Mouse (Mus musculus) monocyte, adult 5-6 weeks (primary cell): ENCODE results near the gene Aup1. TPM values are rescaled to one million over a fixed set of nuclear protein-coding genes. Genes with fewer than 3 reads are reported as not detected.
A peak's percentile ranks its signal among the peaks of the same experiment; 100 is the strongest.

Experiments
- ATAC-seq: fragments of 153-309, 156-312 bp; replicated peaks from 2 replicates; pipeline ENCODE4 v1.8.0; 2017; ENCODE audit warnings: mild to moderate bottlenecking; ENCODE audit not compliant: low TSS enrichment, insufficient number of reproducible peaks, severe bottlenecking, poor library complexity, low FRiP score
- total RNA-seq: library from RNA; stranded (forward); fragments of 200-1000, 200-491, 200-594 nt; gene quantifications from 3 replicates; pipeline ENCODE4 v1.2.3, GENCODE M21; 2017

Gene Aup1
- 187 to 238 TPM (median 209 TPM) in 3 replicates for total RNA-seq

DNA sequence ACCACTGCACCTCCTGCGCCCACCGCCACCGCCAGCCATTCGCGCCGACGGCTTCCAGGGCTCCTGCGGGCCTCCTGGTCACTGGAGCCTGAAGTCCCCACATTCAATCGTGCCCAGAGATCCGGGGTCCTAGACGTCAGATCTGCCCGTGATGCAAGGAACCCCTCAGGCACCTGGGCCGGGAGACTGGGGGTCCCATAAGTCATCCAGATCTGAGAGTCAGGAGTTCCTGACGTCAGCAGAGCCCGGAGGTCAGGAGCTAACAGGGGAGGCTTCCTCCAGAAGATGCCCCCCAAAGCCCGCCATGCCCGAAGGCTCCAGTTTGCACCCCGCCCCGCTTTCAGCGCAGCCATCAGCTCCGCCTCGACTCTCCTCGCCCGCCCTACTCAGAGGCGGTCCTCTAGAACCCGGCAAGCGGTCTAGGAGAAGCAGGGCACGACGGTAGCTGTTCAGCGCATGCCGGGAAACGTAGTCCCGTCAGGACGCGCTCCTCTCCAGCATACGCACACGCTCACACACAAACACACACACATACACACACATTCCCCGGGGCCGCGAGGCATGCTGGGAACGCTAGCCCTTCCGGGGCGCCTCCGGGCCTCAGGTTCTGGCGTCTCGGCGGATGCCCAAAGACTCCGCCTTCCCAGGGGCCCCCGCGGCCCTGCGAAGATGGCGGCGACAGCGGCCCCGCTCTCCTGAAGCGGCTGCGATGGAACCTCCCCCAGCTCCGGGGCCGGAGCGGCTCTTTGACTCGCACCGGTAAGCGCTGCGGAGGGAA lies at the start of gene Aup1:
Aup1 (plus strand) TSS at position 448 of the 778 bp plus-strand sequence.
- ATAC-seq: peak; percentile 93

DNA sequence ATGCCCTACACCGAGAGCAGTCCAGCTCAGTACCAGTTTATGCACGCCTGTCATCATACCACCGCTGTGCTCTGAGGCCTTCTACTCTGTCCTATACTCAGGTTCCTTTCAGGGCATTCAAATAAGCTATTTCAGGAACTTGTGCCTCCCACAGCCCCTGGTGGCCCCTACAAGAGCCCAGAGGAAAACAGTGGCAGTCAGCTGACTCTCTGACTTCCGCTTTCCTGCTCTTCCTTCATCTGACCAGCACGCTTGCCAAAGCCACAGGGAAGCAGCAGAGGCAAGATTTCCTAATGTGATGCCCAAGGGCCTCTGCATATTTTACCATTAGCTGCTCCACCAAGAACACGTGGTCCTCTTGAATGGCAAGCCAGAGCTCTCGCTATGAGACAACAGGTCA lies 49.4 kb upstream of the Aup1 start:
- peak; percentile 86 for ATAC-seq

DNA sequence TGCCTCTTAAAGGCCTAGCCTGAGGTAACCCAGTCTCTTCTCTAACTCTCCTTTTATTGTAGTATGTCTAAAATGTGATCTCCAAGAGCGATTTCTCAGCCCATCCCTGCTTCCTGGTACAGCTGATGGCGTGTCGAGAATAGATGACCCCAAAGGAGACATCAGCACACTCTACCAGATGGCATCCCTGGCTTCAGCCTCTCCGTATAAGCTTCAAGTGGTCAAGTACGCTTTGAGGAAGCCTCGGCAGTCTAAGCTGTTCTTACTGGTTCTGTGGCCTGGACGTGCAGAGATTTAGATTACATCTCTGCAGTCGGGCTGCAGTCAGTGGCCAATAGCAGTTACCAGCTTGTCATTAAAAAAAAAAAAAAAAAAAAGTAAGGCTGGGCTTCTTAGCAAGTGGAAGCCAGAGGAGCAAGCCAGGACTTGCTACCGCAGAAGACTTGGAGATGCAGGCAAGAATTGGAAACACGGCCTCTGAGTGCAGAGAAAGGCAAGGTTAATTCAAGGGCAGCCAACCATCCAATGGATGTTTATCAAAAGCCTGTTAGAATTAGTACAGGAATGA lies 48.8 kb upstream of the Aup1 start:
- ATAC-seq: no peak

DNA sequence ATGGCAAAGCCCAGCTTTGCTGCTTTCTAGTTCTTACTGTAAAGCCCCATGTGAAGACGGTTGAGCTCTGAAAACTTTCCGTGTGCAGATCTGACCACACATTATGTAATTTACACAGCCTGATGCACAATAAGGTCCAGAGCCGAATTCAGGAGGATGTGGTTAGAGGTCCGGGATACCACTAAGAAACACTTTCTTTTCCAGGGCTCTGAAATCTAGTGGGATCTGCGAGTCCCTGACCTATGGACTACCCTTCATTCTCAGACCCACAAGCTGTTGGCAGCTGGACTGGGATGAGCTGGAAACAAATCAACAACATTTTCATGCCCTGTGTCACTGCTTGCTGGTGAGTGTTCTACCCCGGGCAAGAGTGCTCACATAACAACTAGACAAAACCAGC lies 48.2 kb upstream of the Aup1 start:
- no peak for ATAC-seq

DNA sequence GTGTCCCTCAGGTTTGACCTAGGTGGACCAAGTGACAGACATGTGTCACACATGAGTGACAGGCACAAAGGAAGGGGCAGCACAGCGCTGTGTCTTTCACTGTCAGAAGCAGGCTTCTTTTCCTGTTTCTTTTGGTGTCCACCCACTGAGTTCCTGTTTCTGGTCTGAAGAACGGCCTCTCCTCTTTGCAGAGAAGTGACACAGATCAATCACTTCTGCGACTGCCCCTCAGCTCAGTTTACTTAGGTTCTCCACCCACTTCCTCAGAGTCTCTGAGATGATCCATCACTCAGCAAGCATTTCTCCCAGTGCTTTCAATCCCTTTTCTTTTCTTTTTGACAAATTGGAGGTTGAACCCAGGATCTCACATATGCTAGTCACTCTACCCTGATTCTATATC lies 45.7 kb upstream of the Aup1 start:
- peak; percentile 41 for ATAC-seq

DNA sequence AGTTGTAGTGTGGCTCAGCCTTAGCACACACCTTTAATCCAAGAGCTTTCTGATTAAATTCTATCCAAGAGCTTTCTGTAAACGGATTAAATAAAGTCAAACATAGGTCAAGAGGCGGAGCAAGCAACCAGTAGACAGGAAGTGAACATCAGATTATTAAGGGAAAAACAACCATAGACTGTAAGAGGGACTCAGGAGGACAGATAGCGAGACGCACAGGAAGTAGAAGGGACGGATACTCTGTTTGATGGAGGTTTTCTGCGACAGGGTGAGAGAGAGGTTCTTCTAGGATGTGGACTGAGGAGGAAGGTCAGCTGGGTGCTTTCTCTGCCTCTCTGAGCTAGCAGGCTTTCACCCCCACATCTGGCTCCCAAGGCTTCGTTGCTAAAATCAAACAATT lies 44.3 kb upstream of the Aup1 start:
- 0 out of 2 replicates have a peak, but pooled peaks have one; percentile 18 for ATAC-seq

DNA sequence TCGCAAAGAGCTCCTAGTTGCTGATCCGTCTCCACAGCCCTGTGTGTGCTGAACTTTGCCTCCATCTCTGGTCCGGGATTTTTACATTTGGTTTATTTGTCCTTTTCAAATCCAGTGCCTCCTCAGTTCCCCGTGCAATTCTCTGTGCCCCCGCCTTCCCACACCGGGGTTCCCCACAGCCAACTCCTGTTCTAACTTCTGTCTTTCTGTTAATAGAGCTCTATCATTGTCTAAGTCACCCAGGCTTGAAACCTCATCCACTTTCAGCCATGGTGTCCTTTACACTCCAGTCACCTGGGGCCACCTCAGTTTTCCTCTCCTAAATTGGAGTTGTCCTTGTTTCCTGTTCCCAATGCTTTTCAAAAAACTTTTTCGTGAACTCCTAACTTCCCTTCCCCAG lies 43.1 kb upstream of the Aup1 start:
- no peak for ATAC-seq

DNA sequence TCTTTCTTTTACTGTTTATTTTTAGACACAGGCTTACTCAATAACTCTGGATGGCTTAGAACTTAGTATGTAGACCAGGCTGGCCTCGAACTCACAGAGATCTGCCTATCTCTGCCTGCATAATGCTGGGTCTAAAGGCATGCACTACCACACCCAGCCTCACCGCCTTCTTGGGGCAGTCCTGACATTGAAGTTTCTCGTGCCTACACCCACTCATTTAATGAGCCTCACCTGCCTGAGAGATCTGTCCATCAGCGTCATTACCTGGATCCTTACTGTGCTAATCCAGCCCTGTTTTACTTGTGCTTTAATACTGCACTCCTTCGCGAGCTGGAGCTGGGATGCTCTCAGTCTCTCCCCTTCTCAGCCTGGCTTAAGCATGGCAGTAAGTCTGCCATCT lies 42.6 kb upstream of the Aup1 start:
- ATAC-seq: no peak

DNA sequence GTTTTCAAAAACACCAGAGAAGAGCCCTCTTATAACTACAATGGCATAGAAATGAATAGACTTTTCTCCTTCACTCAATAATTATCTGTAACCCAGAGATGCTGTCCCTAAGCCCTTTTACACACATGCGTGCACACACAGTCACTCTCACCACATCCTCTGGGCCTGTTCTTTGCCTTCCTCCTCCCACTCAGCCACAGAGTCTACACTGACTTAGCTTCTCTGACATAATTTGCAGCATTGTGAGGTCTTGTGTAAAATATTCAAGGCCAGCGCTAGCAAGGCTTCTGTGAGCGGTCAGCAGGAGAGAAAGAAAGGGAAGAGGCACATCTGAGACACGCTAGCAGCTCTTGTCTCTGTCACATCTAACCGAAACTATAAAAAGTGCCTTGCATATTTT lies 40.9 kb upstream of the Aup1 start:
- peak; percentile 55; the same call in 1 of the 2 replicates for ATAC-seq

DNA sequence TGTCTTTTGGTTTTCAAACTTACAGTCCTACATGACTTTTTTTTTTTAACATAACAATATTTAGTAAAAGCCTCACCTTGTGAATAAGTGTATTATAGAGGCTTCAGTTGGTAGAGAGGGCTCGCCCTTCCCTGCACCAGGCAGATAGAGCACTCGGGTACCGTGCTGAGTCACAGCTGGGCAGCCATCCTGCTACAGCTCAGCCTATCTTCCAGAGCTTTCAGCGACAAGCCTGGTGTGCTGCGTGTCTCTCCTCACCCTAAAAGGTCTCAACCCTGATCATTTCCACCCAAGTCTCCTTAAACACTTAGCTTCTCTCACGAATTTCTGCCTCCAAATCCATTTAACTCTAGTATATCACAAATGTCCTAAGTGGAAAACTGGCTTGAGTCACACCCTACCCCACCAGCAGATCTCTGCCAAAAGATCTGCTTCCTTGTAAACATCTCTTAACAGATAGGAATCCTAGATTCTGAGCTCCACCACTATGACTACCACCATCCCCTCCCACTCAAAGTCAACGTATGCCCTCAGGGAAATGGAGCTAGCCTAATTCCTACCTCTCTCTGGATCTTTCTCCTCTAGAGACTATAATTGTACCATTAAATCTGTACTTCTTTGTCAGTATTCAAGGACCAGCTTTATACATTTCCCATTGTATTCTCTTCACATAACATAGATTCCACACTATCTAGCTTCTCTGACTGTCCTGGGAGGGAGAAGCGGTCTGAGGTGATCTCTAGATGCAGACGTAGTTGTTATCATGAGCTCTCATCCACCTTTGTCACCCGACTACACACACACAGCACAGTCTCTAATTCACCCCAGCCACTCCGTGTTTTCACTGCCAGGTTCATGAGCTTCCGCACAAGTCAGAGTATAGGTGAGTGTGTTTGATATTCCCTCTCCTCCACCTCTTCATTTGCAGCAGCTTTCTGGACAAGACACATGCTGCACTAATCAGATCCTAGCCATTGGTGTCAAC lies 39.5 kb upstream of the Aup1 start:
- ATAC-seq: no peak

DNA sequence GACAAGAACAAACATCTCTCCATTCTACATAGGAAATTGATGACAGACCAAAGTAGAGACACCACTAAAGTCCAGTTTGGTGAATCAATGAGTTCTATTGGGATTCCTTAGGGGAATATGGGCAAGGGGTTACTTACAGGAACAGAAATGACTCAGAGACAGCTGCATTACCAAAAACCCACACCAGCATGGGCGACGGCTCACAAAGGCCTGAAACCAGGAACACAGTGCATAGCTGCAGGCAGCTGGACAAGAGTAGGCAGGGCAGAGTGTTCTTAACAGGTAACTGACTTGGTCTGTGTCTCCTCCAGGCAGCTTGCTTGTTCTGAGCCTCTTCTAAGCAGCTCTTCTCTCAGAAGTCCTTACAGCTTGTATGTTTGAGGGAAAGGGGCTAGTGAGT lies 38.6 kb upstream of the Aup1 start:
- ATAC-seq: no peak

DNA sequence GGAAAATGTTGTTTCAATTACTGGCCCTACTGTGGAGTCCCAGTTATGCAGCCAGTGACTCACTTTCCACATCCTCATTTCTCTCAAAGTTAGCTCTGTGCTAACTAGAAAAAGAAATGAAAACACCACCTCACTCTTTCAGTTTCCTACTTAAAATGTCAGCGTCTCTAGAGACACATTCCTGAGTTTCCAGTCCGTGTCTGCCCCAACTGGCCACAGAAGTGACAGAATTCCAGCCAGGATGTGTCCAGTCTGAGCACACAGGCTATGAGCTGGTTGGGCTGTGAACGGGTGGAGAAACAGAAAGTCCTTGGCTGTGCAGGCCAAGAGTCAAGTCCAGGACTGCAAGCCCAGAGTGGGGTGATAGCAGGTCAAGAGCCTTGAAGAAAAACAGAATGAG lies 37.1 kb upstream of the Aup1 start:
- ATAC-seq: peak; percentile 43; the same call in 1 of the 2 replicates

DNA sequence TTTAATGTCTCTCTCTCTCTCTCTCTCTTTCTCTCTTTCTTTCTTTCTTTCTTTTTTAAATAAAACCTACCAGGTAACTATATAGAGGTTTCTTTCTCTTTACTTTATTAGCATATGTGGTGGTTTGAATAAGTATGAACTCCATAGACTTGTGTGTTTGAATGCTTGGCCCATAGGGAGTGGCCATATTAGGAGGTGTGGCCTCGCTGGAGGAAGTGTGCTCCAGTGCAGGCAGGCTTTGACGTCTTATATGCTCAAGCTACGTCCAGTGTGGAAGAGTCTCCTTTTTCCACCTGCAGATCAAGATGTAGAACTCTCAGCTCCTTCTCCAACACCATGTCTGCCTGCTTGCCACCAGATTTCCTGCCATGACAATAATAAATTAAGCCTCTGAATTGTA lies 35.3 kb upstream of the Aup1 start:
- no peak for ATAC-seq

DNA sequence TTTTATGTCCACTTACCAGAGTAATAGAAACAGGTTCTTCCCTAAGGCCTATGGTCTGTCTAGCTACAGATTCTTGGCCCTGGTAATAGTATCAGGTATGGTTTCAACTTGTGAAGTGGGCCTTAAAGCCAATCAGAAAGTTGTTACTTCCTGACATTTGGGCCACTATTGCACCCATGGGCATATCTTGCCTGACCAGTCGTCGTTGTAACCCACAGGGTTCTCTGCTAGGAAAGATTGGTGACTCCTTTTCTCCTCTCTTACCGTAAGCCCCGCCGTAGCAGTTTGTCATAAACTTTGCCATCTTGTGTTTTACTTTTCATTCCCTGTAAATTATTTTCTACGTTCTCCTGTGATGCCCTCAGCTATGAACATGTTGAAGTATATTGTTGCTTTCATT lies 34.2 kb upstream of the Aup1 start:
- ATAC-seq: no peak

DNA sequence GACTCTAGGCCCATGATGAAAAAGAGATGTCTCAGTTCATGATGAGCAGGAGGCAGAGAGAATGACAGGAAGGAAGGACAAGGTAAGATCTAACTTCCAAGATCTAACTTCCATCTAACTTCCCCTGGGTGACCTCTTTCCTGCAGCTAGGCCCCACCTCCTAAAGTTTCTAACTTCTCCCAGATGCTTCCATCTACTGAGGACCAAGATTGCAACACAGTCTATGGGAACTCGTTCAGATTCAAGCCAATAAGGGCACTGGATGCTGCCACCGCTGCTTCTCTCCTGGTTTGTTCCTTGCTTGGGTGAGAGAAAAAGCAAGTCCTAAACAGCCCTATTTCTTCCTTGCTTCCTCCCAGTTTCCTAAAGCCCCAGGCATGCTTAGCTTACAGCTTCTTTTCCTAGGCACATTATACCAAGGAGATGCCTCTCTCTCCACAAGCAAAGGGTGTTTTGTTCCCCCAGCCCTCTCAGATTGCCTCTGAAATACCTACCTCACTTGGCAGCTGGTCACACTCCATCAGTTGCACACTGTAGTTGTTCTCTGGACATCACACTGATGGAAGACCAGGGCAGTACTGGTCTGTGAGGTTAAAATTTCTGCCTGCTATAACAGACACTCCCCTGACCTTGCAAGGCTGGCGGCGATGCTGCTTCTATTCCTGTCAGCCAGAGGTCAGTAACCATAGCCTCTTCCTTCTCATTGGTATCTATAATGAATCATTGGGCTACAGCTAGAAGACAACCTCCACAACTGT lies 33.3 kb upstream of the Aup1 start:
- ATAC-seq: no peak

DNA sequence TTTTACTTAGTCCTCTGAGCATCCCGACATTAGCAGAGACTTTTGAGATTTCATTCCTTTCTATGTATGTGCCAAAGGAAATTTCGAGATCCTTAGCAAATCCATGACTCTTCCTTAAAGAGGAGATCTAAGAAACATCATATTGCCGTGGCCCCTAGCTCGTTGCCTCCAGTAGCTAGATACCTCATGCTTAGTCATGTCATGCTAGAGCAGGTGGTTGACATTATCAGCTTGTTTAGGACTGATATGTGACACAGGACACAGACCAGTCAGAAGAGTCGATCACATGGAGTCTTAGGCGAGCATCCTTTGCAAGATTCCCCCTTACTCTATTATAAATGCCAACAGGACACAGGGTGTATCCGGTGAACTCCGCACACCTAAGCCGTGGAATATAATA lies 31.3 kb upstream of the Aup1 start:
- no peak for ATAC-seq

DNA sequence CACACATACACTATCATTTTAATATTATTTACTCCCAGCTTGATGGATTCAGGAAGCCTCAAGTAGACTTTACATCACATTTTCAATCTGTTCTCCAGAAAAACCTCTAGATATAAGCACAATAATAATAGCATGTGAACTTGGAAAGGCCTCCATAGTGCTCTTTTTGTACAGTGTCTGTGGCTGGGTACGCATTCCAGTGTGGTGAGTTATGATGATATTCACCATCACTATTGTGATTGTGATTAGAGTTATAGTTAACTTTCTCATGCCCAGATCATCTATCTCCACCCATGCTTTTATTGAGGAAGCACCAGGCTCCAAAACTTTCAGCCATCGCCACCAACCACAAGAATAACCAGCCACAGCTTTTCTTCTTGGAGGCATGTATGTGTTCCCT lies 30.5 kb upstream of the Aup1 start:
- no peak for ATAC-seq

DNA sequence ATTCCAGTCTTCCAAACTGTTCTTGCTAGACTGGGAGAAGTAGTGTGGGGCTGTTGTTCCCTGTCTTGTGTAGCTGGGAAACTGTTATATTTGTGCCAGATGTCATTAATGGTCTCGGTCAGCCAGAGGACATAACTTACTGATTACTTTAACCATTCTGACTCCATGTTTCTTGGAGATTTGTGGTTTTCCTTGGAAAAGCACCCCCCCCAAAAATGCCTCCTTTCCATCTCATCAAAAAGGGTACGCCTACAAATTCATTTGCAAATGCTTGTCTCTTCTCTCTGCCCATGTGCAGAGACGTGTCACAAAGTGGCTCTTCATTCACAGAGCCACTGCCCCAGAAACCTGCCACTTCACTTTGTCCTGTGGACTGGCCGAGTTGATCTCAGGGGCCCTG lies 29.9 kb upstream of the Aup1 start:
- ATAC-seq: no peak

DNA sequence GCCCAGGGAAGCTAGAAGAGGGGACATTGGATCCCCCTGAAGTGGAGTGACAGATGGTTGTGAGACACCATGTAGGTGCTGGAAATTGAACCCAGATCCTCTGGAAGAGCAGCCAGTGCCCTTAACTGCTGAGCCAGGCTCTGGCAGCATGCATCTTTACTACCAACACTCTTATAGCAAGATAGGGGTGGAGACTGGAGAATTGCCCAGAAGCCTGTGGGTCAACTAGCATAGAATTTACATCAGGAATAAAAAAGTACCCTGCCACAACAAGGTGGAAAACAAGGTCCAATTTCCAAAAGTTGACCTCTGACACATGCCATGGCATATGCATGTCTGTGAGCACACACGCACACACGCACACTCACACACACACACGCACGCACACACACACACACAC lies 29.1 kb upstream of the Aup1 start:
- ATAC-seq: no peak
